Mouse (Mus musculus) frontal cortex, postnatal 25 days (tissue): ENCODE results near the gene AF067063.
"Not testable (repeated sequence)": the region's sequence is repeated elsewhere in the genome, so short reads cannot be mapped to it uniquely, and the experiment has no call there.

Experiments
- DNase-seq, 2 experiments: peaks; one replicate each; pipeline ENCODE4 v3.0.0; 2022; ENCODE audit warnings: low spot score in 2 of 2

AF067063 gene

GRCm38 (mm10) chr13:119830116-119830515 lies at the start of gene AF067063:
AF067063 (minus strand) TSS chr13:119830216.
- DNase-seq: not testable (repeated sequence)

GRCm38 (mm10) chr13:119864395-119864999 lies 34.5 kb upstream of the AF067063 start:
- not testable (repeated sequence) for DNase-seq

GRCm38 (mm10) chr13:119862399-119862798 lies 32.4 kb upstream of the AF067063 start:
- not testable (repeated sequence) for DNase-seq

- DNase-seq: not testable (repeated sequence)
These were observed 10.0 kb upstream of the AF067063 start for GRCm38 (mm10) chr13:119839982-119840381.

- not testable (repeated sequence) for DNase-seq
These were observed 7.8 kb upstream of the AF067063 start for GRCm38 (mm10) chr13:119837719-119838337.

- not testable (repeated sequence) for DNase-seq
These were observed 6.4 kb upstream of the AF067063 start for GRCm38 (mm10) chr13:119836324-119836811.

GRCm38 (mm10) chr13:119835320-119836056 lies 5.5 kb upstream of the AF067063 start, which contains the start of gene D13Ertd608e:
D13Ertd608e (plus strand) TSS chr13:119836006.
- DNase-seq: peak; percentile 6 to 10

GRCm38 (mm10) chr13:119817579-119818206 lies 12.3 kb downstream of the AF067063 start:
- DNase-seq: no peak

- no peak for DNase-seq
These were observed 13.2 kb downstream of the AF067063 start for GRCm38 (mm10) chr13:119816798-119817197.

- no peak for DNase-seq
These were observed 20.0 kb downstream of the AF067063 start for GRCm38 (mm10) chr13:119810031-119810430.

GRCm38 (mm10) chr13:119808937-119809336 lies 21.1 kb downstream of the AF067063 start:
- DNase-seq: no peak

- DNase-seq: no peak
These were observed 32.4 kb downstream of the AF067063 start for GRCm38 (mm10) chr13:119797656-119798055.

- DNase-seq: no peak
These were observed 37.1 kb downstream of the AF067063 start for GRCm38 (mm10) chr13:119792791-119793404.

- DNase-seq: no peak
These were observed 38.4 kb downstream of the AF067063 start for GRCm38 (mm10) chr13:119791580-119792135.

GRCm38 (mm10) chr13:119790761-119791579 lies 39.0 kb downstream of the AF067063 start, which contains the start of gene Zfp131:
Zfp131 (minus strand) TSS chr13:119790889.
- peak; percentile 71 to 87 for DNase-seq

- DNase-seq: peak; percentile 23 to 40
These were observed 39.9 kb downstream of the AF067063 start for GRCm38 (mm10) chr13:119789851-119790717.

GRCm38 (mm10) chr13:119783581-119783980 lies 46.4 kb downstream of the AF067063 start:
- DNase-seq: no peak
